Mouse (Mus musculus) small intestine, adult 2 months (tissue): Measurements from ENCODE around the gene Prlr.

ENCODE experiments used
- CTCF ChIP-seq: fragments of 200-500 bp; IDR thresholded peaks from 2 replicates; pipeline ENCODE4 v1.5.1; 2012; ENCODE audit warnings: low read depth, mild to moderate bottlenecking, control low read depth, inconsistent platforms, low read length, moderate library complexity, mixed read lengths; ENCODE audit not compliant: insufficient replicate concordance, insufficient read length; ENCODE audit errors: extremely low read depth
- POLR2A ChIP-seq: fragments of 200-500 bp; IDR thresholded peaks from 2 replicates; pipeline ENCODE4 v1.6.1; 2012; ENCODE audit warnings: low read depth, mild to moderate bottlenecking, control low read depth, inconsistent platforms, low read length, moderate library complexity

GRCm38 (mm10) chr15:10160663-10161062, 16.4 kb upstream of the Prlr start:
- no peak for TF ChIP-seq CTCF
- no peak for TF ChIP-seq POLR2A
